Mouse (Mus musculus) effector memory CD4-positive, alpha-beta T cell, adult 7 months (primary cell): ENCODE results near the gene Alox5. TPM values are rescaled to one million over a fixed set of nuclear protein-coding genes. Genes with fewer than 3 reads are reported as not detected.

ENCODE experiments used
- polyA plus RNA-seq: library from polyadenylated mRNA; unstranded; fragments of 100-300 nt; shearing (Covaris generic); gene quantifications from one replicate; pipeline ENCODE4 v1.2.1, GENCODE M21; 2017

The Alox5 gene
- polyA plus RNA-seq, result 0.11 TPM

GRCm38 (mm10) chr6:116460544-116461283 is at the start of gene Alox5:
Gene Alox5, minus strand, starts transcription at chr6:116461178.

GRCm38 (mm10) chr6:116506302-116507003 is 45.5 kb upstream of the Alox5 start, which contains the start of gene Olfr212:
Gene Olfr212, plus strand, starts transcription at chr6:116506516.

GRCm38 (mm10) chr6:116488791-116489190 is 27.8 kb upstream of the Alox5 start, which contains the start of gene Olfr211:
Gene Olfr211, plus strand, starts transcription at chr6:116489091.

Other genes starting within 250 kb of the Alox5 start
- 5.6 TPM for gene Zfand4, start 197.0 kb downstream of the Alox5 start, polyA plus RNA-seq
- gene March8, start 123.2 kb downstream of the Alox5 start, polyA plus RNA-seq, result 1.6 TPM
- gene Olfr211, start 27.9 kb upstream of the Alox5 start, polyA plus RNA-seq, result not detected
- not detected for gene Olfr212, start 45.3 kb upstream of the Alox5 start, polyA plus RNA-seq
- gene Olfr213, start 77.3 kb upstream of the Alox5 start, polyA plus RNA-seq, result 0.10 TPM
- not detected for gene Gm5580, start 90.0 kb upstream of the Alox5 start, polyA plus RNA-seq
- not detected for gene Olfr214, start 93.1 kb upstream of the Alox5 start, polyA plus RNA-seq
- 0.33 TPM for gene Olfr215, start 123.0 kb upstream of the Alox5 start, polyA plus RNA-seq
- 3.0 TPM for gene Zfp422, start 167.8 kb upstream of the Alox5 start, polyA plus RNA-seq
- gene Depp1, start 189.4 kb upstream of the Alox5 start, polyA plus RNA-seq, result not detected
- 0.61 TPM for gene Rassf4, start 212.8 kb upstream of the Alox5 start, polyA plus RNA-seq